Mouse (Mus musculus): ENCODE measurements around the gene Rsc1a1. TPM values are rescaled to one million over a fixed set of nuclear protein-coding genes. Genes with fewer than 3 reads are reported as not detected.
A peak's percentile ranks its signal among the peaks of the same experiment; 100 is the strongest.

Rsc1a1 gene
- polyA plus RNA-seq, 1 experiment from 2014 or later = 0.51 TPM

GRCm38 (mm10) chr4:141664011-141664745 is 21.2 kb downstream of the Rsc1a1 start:
- Histone ChIP-seq H3K36me3 (peaks cover 3% of the 10 kb centered on the region; the same call in 1 of the 2 replicates), H3K9me3 (no peaks in the 10 kb centered on the region), H3K27me3 (no peaks in the 10 kb centered on the region), H3K4me3 (peak overlapping the region; percentile 85), H3K4me2 (peak overlapping the region; percentile 85), H3K4me1 (replicated peaks) (peaks cover 28% of the 10 kb centered on the region), H3K27ac (replicated peaks) (peak overlapping the region; percentile 83), H3K9ac (peak overlapping the region; percentile 97)
- ATAC-seq (ENCODE audit: low FRiP score, low read depth) = peak; percentile 84
- WGBS = under 1% methylated on average over 46 of the region's 60 CpGs

- Histone ChIP-seq H3K4me2 (peak overlapping the region; percentile 85), H3K9me3 (no peaks in the 10 kb centered on the region), H3K4me1 (replicated peaks) (peaks cover 28% of the 10 kb centered on the region), H3K4me3 (peak overlapping the region; percentile 85), H3K27ac (replicated peaks) (peak overlapping the region; percentile 83), H3K27me3 (no peaks in the 10 kb centered on the region), H3K9ac (peak overlapping the region; percentile 97), H3K36me3 (peaks cover 3% of the 10 kb centered on the region; the same call in 1 of the 2 replicates)
- 0 out of 2 replicates have a peak, but pooled peaks have one; percentile 23 for ATAC-seq (ENCODE audit: low FRiP score, low read depth)
- WGBS = 5% methylated on average over 41 of the region's 47 CpGs
These were observed 22.1 kb downstream of the Rsc1a1 start for GRCm38 (mm10) chr4:141663122-141663931.

GRCm38 (mm10) chr4:141660884-141661283 is 24.5 kb downstream of the Rsc1a1 start:
- H3K4me2 ChIP-seq = no peak overlapping the region
- H3K27ac ChIP-seq (replicated peaks) = no peak overlapping the region
- no peaks in the 10 kb centered on the region for H3K9me3 ChIP-seq
- no peak overlapping the region for H3K4me3 ChIP-seq
- no peak overlapping the region for H3K9ac ChIP-seq
- ATAC-seq (ENCODE audit: low FRiP score, low read depth) = no peak
- H3K27me3 ChIP-seq = no peaks in the 10 kb centered on the region
- 79% methylated on average over 11 of the region's 11 CpGs for WGBS
- peaks cover 32% of the 10 kb centered on the region for H3K4me1 ChIP-seq (replicated peaks)
- peaks cover 10% of the 10 kb centered on the region; the same call in 1 of the 2 replicates for H3K36me3 ChIP-seq

GRCm38 (mm10) chr4:141659739-141660138 is 25.7 kb downstream of the Rsc1a1 start:
- Histone ChIP-seq H3K36me3 (peaks cover 10% of the 10 kb centered on the region; the same call in 1 of the 2 replicates), H3K4me3 (no peak overlapping the region), H3K9ac (no peak overlapping the region), H3K27ac (replicated peaks) (no peak overlapping the region), H3K4me1 (replicated peaks) (peaks cover 26% of the 10 kb centered on the region), H3K4me2 (no peak overlapping the region), H3K9me3 (no peaks in the 10 kb centered on the region), H3K27me3 (no peaks in the 10 kb centered on the region)
- WGBS = 54% methylated on average over 4 of the region's 4 CpGs
- no peak for ATAC-seq (ENCODE audit: low FRiP score, low read depth)

- H3K9me3 ChIP-seq = no peaks in the 10 kb centered on the region
- no peak overlapping the region for H3K9ac ChIP-seq
- H3K4me2 ChIP-seq = no peak overlapping the region
- no peaks in the 10 kb centered on the region for H3K27me3 ChIP-seq
- peaks cover 10% of the 10 kb centered on the region; the same call in 1 of the 2 replicates for H3K36me3 ChIP-seq
- H3K27ac ChIP-seq (replicated peaks) = no peak overlapping the region
- no peak for ATAC-seq (ENCODE audit: low FRiP score, low read depth)
- no peak overlapping the region for H3K4me3 ChIP-seq
- peaks cover 28% of the 10 kb centered on the region for H3K4me1 ChIP-seq (replicated peaks)
- 92% methylated on average over 6 of the region's 6 CpGs for WGBS
These were observed 26.4 kb downstream of the Rsc1a1 start for GRCm38 (mm10) chr4:141658846-141659484.

- Histone ChIP-seq H3K4me2 (no peak overlapping the region), H3K4me3 (no peak overlapping the region), H3K9me3 (no peaks in the 10 kb centered on the region), H3K9ac (no peak overlapping the region), H3K27ac (replicated peaks) (no peak overlapping the region), H3K36me3 (peaks cover 15% of the 10 kb centered on the region), H3K4me1 (replicated peaks) (peaks cover 24% of the 10 kb centered on the region; the same call in 1 of the 2 replicates), H3K27me3 (no peaks in the 10 kb centered on the region)
- WGBS = 61% methylated on average over 8 of the region's 8 CpGs
- no peak for ATAC-seq (ENCODE audit: low FRiP score, low read depth)
These were observed 28.5 kb downstream of the Rsc1a1 start for GRCm38 (mm10) chr4:141656932-141657331.

GRCm38 (mm10) chr4:141655908-141656608 is 29.3 kb downstream of the Rsc1a1 start:
- no peak overlapping the region for H3K4me2 ChIP-seq
- H3K27me3 ChIP-seq = no peaks in the 10 kb centered on the region
- H3K36me3 ChIP-seq = peaks cover 16% of the 10 kb centered on the region
- H3K4me1 ChIP-seq (replicated peaks) = peaks cover 22% of the 10 kb centered on the region; the same call in 1 of the 2 replicates
- ATAC-seq (ENCODE audit: low FRiP score, low read depth) = no peak
- WGBS = 90% methylated on average over 12 of the region's 12 CpGs
- no peak overlapping the region for H3K27ac ChIP-seq (replicated peaks)
- no peak overlapping the region for H3K9ac ChIP-seq
- no peak overlapping the region for H3K4me3 ChIP-seq
- no peaks in the 10 kb centered on the region for H3K9me3 ChIP-seq

- ATAC-seq (ENCODE audit: low FRiP score, low read depth) = no peak
- Histone ChIP-seq H3K4me2 (no peak overlapping the region), H3K27ac (replicated peaks) (peak overlapping the region; percentile 46; the same call in 1 of the 2 replicates), H3K4me3 (no peak overlapping the region), H3K9me3 (no peaks in the 10 kb centered on the region), H3K27me3 (no peaks in the 10 kb centered on the region), H3K36me3 (peaks cover 13% of the 10 kb centered on the region; the same call in 1 of the 2 replicates), H3K4me1 (replicated peaks) (peaks cover 20% of the 10 kb centered on the region), H3K9ac (no peak overlapping the region)
- 89% methylated on average over 6 of the region's 6 CpGs for WGBS
These were observed 30.9 kb downstream of the Rsc1a1 start for GRCm38 (mm10) chr4:141654509-141654908.

GRCm38 (mm10) chr4:141653813-141654212 is 31.6 kb downstream of the Rsc1a1 start:
- peaks cover 13% of the 10 kb centered on the region; the same call in 1 of the 2 replicates for H3K36me3 ChIP-seq
- no peak overlapping the region for H3K4me2 ChIP-seq
- no peaks in the 10 kb centered on the region for H3K27me3 ChIP-seq
- peak overlapping the region; percentile 46 for H3K27ac ChIP-seq (replicated peaks)
- H3K4me3 ChIP-seq = no peak overlapping the region
- no peak overlapping the region for H3K9ac ChIP-seq
- H3K9me3 ChIP-seq = no peaks in the 10 kb centered on the region
- ATAC-seq (ENCODE audit: low FRiP score, low read depth) = no peak
- H3K4me1 ChIP-seq (replicated peaks) = peaks cover 23% of the 10 kb centered on the region
- WGBS = 78% methylated on average over 13 of the region's 13 CpGs

- Histone ChIP-seq H3K4me1 (replicated peaks) (peaks cover 24% of the 10 kb centered on the region), H3K4me2 (no peak overlapping the region), H3K27ac (replicated peaks) (no peak overlapping the region), H3K9me3 (no peaks in the 10 kb centered on the region), H3K9ac (no peak overlapping the region), H3K36me3 (peaks cover 13% of the 10 kb centered on the region; the same call in 1 of the 2 replicates), H3K27me3 (no peaks in the 10 kb centered on the region), H3K4me3 (no peak overlapping the region)
- no peak for ATAC-seq (ENCODE audit: low FRiP score, low read depth)
- WGBS = 93% methylated on average over 8 of the region's 8 CpGs
These were observed 32.4 kb downstream of the Rsc1a1 start for GRCm38 (mm10) chr4:141653044-141653443.

GRCm38 (mm10) chr4:141651944-141652343 is 33.5 kb downstream of the Rsc1a1 start:
- ATAC-seq (ENCODE audit: low FRiP score, low read depth) = no peak
- H3K4me3 ChIP-seq = no peak overlapping the region
- H3K4me1 ChIP-seq (replicated peaks) = peaks cover 20% of the 10 kb centered on the region
- no peak overlapping the region for H3K9ac ChIP-seq
- H3K9me3 ChIP-seq = no peaks in the 10 kb centered on the region
- 0 out of 2 replicates have a peak overlapping the region, but pooled peaks have one; percentile 11 for H3K27ac ChIP-seq (replicated peaks)
- H3K27me3 ChIP-seq = no peaks in the 10 kb centered on the region
- 80% methylated on average over 10 of the region's 10 CpGs for WGBS
- peaks cover 6% of the 10 kb centered on the region; the same call in 1 of the 2 replicates for H3K36me3 ChIP-seq
- H3K4me2 ChIP-seq = no peak overlapping the region

Data from hindbrain, embryonic 15.5 days (tissue).